Mouse (Mus musculus) adrenal gland, adult 8-10 months (tissue): Measurements from ENCODE around the gene Il2ra. TPM values are rescaled to one million over a fixed set of nuclear protein-coding genes. Genes with fewer than 3 reads are reported as not detected.

Experiments used
- DNase-seq: peaks from one replicate; pipeline ENCODE4 v3.0.0; 2022
- total RNA-seq, 4 experiments: library from RNA; stranded (reverse); gene quantifications; 2 replicates each; pipeline ENCODE4 v1.2.4; 2022

Il2ra gene
- total RNA-seq, 4 experiments from 2014 or later, result 0.12 to 0.46 (median 0.19) TPM

DNA sequence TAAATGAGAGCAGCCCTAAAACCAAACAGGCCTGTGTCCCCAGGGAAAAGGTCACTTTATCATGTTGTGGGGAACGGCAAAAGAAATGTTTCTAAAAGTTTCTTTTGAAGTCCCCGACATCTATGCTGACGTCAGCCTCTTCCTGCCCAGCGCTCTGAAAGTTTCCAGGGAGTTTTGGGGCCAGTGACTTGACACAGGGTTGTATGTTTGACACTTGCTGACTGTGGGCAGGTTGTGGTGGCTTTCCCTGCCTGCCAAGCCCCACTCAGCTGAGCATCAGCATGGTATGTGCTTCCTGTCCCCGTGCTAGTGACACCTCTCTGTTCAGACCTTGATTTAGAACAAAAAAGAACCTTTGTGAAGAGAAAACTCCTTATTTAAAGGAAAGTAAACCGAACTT lies 10.7 kb downstream of the Il2ra start:
- DNase-seq, result peak; percentile 24

DNA sequence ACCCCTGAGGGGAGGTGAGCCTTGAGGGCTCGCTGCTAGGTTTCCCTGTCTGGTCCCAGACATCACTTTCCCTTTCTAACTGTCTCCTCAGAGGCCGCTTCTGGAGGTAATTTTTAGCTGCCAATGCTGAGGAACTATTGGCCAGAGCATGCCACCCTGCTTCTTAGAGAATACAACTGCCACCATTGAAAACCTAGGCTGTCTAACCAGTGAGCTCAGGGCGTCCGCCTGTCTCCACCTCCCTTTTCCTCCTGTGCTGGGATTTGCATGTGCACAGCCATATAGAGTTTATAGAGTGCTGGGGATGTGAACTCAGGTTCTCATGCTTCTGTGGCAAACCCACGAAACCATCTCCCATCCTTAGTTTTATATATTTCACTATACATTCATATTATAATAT lies 11.2 kb downstream of the Il2ra start:
- DNase-seq, result no peak

DNA sequence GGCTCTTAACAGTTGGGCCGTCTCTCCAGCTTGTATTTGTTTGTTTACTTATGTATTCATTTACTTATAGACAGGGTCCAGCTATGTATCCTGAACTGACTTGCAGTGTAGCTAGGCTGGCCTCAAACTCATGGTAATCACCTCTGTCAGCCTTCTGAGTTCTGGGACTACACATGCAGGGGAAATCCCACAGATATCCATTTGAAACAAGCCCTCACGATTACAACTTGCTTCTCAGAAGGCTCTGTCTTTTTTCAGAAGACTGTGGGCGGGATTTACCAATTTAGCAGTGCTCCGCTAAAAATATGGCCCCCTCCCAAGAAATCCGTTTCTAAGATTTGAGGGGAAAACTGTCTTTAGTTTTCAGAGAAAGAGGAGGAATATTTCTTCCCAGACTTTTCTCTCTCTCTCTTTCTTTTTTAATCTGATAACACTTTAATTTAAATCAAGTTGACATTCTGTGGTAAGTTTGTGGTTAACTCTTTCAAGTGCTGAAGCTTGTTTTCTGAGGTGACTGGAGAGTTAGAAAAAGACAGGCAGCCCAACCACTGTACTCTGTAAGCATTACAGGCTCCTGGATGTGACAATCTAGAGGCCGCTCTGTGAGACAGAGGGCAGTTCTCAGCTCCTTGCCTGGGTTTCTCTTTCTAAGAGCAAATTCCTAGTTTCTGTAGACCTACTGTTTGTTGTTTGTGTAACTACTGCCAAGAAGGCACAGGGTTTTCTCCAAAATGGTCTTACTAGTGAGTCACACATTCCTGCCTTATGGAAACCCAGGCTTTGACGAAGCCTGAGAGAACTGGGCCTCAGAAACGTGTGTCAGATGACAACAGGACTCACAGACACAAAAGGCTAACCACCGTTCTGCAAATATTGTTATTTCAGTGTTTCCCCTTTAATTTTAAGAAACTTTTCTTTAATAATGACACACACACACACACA lies 12.7 kb downstream of the Il2ra start:
- no peak for DNase-seq

DNA sequence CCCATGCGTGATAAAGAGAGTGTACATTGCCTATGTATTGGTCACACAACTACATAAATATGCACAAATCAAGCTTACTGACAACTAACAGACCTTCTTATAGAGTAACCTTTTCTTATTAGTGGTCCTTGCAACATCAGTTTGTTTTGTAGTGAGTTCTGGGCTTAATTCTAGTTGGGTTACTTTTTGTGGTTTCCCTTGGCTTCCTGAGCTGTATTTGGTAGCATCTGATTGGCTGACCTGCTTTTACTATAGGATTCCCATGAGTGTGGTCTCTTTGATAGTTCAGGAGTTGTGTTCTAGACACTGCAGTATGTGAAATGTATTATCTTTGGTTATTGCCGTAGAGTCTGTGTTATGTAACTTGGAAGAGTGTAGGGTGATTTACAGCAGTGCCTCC lies 15.0 kb downstream of the Il2ra start:
- DNase-seq, result no peak

DNA sequence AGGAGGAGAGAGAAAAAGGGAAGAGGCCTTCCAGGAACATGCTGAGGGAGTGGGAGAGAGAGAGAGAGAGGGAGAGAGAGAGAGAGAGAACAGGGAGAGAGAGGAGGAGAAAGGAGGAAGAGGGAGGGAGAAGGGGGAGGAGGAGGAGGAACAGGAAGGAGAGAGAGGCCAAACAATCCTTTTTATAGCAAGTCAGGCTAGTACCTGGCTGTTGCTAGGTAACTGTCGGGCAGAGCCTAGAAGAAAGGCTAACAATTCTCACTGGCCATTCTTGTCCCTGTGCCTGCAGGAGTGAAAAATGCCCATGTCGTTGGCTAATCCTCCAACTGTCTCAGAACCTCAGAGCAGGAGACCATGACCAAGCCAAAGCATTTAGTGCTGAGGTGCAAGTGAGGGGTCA lies 16.7 kb downstream of the Il2ra start:
- DNase-seq, result no peak

DNA sequence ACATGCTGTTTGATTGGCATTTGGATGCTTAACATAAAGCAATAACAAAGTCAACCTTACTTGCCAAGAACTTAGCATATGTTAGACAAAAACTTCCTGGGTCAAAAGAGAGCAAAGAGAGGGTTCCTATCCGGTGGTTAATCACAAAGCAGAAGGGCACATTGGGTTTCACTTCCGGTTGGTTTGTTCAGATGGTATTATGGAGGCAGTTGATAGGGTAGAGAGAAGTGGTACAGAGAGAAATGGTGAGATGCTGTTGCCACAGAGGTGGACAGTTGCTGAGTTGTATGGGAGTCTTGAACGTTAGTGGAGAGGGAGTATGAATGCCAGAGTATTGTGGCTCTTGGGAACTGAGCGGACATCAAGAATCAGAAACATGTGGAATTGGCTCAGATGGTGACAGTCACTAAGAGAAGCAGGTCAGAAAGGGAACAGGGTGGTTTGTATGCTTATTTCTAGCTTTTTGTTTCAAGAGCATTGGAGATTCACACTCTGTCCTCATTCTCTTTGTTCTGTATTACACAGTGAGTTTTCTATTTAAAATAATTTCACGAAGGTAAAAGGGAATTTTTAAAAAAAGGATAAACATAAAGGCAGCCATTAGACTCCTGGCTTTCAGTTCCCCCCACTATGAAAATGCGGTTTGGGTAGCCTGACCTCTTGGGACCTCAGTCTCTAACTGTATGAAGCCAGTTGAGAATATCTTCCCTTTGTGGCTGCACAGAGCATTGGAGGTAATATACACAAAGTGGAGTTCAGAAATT lies 19.7 kb downstream of the Il2ra start:
- DNase-seq, result no peak

DNA sequence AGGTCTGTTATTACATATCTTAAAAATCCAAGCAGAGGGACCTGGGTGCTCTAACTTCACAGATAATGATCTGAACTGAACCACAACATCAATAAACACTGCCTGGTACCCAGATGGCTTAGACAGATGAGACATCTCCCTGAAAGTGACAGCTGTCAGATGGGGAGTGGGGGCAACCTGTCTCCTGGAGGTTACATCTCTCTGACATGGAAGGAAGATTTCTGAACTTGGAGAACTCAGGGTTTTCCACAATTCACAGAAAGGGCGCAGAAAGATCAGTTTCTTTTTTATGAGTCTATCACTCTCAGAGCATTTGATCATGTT lies 20.3 kb downstream of the Il2ra start:
- no peak for DNase-seq

DNA sequence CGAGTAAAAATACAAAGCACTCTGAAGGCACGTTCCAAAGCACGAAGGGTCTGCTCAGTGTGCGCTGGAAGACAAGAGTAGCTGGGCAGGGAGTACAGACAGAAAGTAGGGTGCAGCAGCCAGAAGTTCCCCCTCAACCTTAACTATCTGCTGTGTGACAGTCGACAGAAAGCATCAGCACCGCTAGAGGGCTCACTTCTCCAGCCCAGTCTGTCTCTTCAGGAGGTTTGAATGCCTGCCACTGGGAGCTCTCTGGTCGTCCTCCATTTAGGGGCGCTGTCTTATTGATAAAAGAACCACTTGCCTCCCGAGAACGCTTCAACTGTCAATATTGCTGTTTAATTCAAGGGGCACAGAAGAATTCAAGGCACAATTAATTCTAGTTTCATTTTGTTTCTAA lies 21.4 kb downstream of the Il2ra start:
- DNase-seq, result peak; percentile 72

DNA sequence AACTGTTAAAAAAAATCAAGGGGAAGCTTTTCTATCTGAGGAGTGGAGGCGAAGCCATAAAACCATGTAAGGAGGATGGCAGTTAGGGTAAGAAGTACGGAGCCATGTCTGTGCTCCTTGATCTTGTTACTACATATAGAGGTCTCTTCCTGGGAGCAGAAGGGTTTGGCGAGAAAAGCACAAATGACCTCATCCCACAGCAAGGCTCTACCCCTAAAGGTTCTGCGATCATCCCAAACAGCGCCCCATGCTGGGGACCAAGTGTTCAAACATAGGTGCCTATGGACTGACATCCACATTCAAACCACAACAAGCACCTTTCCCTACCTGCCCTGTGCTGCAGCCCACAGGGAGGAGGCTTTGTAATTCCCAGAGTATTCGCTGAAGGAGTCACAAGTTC lies 21.8 kb downstream of the Il2ra start:
- DNase-seq, result no peak

DNA sequence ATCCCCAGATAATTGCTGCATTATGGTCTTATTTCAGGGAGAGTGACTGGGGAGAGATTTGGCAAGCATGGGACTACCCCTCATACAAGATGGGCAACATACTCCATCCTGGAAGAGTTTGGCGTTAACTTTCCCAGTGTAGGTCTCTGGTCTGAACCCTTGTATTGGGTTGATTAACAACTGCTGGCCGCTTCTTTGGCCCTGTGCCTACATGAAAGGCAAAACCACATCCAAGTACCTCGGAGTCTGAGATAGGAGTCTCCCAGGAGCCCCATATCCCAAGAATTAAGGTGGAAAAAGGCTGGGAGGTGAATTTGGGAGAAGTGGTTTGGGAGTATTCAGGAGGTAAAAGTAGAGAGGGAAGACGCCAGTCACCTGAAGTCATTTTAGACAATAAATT lies 22.2 kb downstream of the Il2ra start:
- no peak for DNase-seq

DNA sequence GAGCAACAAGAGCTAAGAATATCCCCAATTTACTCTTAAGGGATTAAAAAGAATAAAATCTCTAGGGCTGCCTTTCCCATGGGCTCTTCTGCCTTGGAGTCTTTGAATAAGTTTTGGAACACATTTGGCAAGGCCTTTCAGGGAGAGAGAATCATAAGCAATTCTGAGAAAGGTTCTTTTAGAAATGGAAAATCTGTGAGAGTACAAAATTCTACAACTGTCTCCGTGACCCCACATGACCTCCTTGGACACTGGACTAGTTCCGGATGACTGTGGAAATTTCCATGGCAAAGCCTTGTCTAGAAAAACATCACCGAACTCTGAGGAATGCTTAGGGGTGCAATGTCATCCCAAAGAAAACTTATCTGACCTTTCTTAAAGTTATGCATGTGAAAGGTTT lies 22.7 kb downstream of the Il2ra start:
- DNase-seq, result no peak

DNA sequence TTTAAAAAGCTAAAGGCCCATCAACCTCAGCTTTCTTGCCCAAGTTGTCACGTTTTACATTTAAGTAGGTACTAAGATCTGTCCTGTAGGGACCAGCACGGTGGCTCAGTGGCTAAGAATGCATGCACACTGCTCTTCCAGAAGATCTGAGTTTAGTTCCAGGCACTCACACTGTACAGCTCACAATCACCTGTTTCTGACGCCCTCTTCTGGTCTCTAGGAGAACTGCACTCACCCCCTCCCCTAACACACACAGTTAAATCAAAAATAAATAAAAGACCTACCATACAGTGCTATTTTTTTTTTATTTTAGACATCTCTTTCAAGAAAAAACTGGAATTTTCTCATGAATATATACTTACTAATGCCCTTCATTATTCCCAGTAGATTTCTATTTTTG lies 29.5 kb downstream of the Il2ra start:
- DNase-seq, result no peak

DNA sequence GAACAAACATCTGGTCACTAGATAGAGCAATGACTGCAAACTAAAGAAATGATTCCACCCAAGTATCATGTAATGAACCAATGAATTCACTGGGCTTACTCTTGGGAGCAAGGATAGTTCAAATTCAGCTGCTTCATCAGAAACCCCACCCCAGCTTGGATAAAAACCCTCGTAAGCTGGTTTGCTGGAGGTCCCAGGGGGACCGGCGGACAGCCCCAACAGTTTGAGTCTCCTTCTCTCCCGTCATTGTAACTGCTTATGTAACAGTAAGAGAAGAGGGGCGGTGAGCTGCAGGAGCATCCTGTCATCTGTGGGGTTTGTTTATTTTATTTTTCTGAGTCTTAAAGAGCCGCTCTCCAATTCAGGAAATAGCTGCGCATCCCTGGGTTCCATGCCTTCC lies 37.0 kb downstream of the Il2ra start:
- DNase-seq, result no peak

DNA sequence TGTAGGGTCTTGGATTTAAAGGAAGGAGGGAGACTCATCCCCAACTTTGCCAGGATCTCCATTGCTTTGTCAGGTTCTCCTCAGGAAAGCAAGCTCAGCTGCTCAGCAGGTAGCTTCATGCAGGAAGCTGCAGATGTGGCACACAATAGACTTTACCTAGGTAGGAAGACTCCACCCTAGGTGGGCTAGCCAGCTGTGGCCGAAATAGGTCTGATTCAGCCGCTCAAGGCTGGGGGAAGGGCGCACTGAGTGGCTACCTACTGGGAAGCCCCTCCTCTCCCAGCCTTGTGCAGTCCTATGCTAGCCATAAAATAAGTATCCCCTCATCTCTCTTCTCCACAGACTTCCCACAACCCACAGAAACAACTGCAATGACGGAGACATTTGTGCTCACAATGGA lies 40.1 kb downstream of the Il2ra start:
- DNase-seq, result no peak

DNA sequence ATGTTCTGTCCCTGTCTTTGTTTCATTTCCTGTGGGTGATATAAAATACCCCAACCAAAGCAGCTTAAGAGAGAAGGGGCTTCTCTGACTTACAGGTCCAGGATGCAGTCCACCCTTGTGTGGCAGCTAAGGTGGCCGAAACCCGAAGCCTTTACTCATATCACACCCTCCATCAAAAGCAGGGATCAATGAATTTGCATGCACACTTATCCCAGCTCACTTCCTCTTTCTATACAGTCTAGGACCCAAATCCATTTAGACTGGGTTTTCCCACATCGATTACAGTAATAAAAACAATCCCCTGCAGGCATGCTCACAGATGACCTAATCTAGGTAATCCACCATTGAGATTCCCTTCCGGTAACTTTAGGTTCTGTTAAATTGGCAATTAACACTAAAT lies 43.9 kb downstream of the Il2ra start:
- no peak for DNase-seq

DNA sequence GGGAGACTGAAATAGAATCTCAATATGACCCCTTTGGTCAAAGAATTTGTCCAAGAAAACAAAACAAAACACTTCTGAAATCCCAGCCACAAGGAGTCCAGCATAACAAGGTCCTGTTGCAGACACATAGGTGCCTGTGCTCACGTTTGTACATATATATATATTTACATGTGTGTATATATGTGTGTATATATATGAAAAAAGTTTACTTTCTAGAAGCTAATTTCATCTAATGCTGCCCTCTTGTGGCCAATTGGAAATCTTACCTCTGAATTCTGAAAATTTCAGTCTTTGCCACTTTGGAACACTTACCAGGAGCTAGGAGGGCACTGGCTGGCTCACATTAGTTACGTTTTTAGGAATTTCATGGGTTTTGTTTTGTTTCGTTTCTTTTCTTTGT lies 44.8 kb downstream of the Il2ra start:
- DNase-seq, result no peak

DNA sequence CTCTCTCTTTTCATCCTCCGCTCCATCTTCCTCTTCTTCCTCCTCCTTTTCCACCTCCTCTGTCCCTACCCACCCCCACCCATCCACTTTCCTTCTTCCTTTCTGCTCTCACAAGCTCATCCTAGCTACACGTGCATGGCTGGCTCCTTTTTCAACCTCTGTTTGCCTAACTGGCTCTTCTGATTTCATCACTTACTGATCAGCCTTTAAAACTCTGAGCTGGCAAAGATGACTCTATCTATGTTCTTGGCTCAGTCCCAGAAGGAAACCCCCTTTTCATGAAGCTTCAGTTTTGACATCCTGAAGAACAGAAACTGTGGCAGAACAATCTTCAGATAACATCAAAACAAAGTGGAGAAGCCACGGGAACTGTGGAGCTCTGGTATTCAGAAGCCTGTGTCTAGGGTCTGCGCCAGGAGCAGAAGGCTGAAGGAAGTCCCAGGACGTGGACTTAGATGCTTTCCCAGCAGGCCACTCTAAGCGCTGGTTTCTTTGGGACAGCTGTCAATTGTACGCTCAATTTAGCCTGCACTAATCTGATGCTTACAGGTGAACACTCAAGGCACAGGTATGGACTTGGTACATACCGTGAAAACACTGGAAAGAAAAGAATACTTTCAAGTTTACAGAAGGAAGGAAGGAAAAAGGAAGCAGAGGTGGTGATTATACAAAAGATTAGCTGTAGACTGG lies 47.7 kb downstream of the Il2ra start:
- DNase-seq, result no peak

DNA sequence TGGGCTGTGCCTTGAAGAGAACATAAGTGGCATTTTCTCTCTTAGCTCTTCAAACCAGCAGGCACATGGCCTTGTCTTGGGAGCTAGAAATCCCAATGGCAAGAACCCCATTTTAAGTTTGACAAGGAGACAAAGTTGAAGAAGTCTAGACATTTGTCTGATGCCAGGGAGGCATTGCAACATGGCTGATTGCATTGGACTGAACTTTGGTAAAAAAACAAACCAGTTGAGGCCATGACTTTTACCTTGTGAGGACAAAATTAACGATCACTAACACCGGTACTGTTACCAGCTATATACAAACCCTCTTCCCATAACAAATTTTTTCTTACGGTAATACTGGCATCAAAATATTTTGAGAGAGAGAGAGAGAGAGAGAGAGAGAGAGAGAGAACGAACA lies 50.7 kb downstream of the Il2ra start:
- DNase-seq, result no peak

DNA sequence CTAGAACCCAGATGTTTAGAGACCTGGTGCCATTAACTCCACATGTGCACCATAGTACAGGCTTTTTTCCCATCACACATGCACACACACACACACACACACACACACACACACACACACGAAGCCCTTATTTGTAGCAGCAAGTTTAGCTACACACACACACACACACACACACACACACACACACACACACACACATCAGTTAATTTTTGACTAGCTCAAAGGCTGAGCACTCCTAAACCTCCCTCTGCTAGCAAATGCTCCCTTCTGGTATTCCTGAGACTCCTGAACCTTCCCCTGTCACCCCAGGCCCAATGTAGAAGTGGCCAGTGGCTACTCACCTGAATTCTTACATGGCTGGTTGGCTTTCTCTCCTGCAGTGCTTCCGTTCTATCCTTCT lies 51.5 kb downstream of the Il2ra start:
- DNase-seq, result no peak

DNA sequence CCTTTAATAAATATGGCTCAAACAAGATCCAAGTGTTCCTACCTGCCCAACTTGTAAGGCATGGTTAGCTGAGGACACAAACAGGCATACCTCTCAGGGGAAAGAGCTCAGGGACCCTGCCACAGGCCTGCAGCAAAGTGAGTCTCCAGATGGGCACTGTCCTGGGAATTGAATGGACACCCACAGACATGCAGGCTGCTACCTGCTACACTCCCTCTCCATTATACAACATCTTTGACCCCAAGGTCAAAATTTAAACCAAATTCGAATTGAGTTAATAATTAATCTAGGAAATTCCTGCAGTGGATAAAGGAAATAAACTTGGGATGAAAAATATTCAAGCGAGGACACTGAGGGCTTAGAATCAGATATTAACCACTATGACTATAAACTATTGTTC lies 53.3 kb downstream of the Il2ra start:
- DNase-seq, result no peak

DNA sequence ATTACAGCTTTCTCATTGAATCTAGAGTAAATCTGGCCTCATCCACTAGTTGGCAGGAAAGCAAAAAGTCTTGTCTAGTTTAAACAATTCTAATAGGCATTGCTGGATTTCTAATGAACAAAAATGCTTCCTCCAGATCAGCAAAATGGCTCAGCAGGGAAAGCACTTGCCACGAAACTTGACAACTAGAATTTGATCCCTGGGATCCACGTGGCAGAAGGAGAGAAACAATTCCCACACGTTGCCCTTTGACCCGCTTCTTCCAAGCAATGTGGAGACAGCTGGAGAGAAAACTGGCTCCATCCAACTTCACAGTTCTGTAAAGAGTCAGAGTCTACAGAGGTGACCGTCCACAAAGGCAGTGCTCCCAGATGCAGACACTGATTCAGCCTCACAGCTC lies 56.4 kb downstream of the Il2ra start:
- no peak for DNase-seq

DNA sequence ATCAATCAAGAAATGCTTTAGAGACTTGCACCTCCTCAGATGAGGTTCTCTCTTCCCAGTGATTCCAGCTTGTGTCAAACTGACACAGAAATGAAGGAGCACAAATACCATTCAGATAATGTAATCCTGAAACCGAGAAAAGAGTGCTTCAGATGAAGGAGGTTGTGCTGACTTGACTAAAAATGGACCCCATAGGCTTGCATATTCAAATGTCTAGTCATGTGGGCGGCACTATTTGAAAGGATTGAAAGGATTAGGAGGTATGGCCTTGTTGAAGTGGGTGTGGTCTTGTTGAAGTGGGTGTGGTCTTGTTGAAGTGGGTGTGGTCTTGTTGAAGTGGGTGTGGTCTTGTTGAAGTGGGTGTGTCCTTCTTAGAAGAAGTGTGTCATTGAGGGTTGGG lies 57.3 kb downstream of the Il2ra start:
- DNase-seq, result no peak

DNA sequence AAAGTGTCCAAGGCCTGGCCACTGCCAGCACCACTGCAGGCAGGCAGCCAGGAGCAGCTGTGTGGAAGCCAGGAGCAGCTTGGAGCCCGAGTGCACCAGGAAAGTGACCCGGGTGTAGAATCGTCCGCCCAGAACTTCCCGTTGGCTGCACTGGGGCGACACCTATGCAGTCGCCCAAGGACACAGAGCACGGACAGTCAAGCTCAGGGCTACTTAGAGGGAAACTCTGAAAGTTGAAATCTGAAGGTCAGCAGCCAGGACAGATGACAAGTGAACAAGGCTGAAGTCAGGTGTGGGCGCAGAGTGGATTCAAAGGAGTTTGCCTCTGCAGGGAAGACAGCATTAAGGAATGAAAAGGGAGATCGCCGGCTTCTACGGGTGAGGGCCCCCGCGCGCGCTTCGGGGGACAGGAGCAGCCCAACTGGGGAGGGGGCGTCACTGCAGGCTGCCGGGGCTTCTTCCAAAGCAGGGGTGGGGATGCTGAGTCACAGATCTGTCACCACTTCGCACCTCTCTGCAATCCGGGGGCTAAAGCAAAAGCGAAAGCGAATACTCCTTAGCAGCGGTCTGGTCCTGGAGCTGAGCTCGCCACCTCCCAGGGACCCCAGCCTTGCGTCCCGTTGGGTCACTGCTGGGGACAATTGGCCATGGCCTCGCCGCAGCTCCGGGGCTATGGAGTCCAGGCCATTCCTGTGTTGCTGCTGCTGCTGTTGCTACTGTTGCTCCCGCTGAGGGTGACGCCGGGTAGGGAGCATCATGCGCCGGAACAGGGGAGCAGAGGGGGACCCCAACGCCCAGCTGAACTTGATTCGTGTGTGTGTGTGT lies 62.8 kb downstream of the Il2ra start, which contains the start of gene Il15ra:
Gene Il15ra, plus strand, starts transcription at position 90 of the 825 bp plus-strand sequence.
- DNase-seq, result peak; percentile 82
